Mouse (Mus musculus) layer of hippocampus, postnatal 25 days (tissue): ENCODE measurements around the gene Zfp966. TPM values are rescaled to one million over a fixed set of nuclear protein-coding genes. Genes with fewer than 3 reads are reported as not detected.
"Not testable (repeated sequence)": the region's sequence is repeated elsewhere in the genome, so short reads cannot be mapped to it uniquely, and the experiment has no call there.

Experiments
- DNase-seq, 2 experiments: peaks; one replicate each; pipeline ENCODE4 v3.0.0; 2022; ENCODE audit warnings: mixed read lengths in 2 of 2, low spot score in 1 of 2; ENCODE audit errors: extremely low spot score in 1 of 2
- total RNA-seq, 2 experiments: library from RNA; stranded (reverse); gene quantifications; 2 replicates each; pipeline ENCODE4 v1.2.3; 2021

Zfp966 gene
- 1 to 10 TPM; 5.8 to 7.4 TPM for total RNA-seq

GRCm38 (mm10) chr2:175931000-175931399 is at the start of gene Zfp966:
Zfp966 (minus strand) TSS chr2:175931100.
- not testable (repeated sequence) for DNase-seq

DNA sequence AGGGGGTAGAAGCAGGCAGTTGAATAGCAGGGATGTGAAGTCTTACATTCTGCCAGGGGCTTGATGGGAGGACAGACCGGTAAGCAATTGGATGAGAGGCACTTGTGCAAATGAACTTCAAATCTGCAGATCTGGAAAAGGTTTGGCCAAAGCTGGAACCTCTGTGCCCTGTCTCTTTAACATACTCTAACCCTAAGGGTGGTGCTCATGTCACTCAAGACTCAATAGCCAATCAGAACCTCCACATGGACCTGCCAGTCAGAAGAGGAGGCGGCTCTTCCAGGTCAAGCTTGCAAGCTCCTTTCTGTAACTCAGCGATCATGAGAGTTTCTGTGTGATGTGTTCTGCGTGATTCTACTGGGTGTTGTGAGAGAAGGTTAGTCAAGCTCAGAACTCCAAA is 34.1 kb upstream of the Zfp966 start, which contains the start of gene Gm2026:
TSS of gene Gm2026 (plus strand) at position 301 of the 400 bp plus-strand sequence.
- DNase-seq = not testable (repeated sequence)

GRCm38 (mm10) chr2:175869024-175869423 is 61.9 kb downstream of the Zfp966 start, which contains the start of gene Gm6710:
Gm6710 (plus strand) TSS chr2:175869219.
- not testable (repeated sequence) for DNase-seq

Other genes with a start within 250 kb of the Zfp966 start
- gene Zfp969, start 227.5 kb downstream of the Zfp966 start, total RNA-seq = 1 to 10 TPM in 1 of 2 experiments, not detected in 1; 9.1 TPM
- not detected for gene Gm2007, start 189.6 kb downstream of the Zfp966 start, total RNA-seq
- gene Gm14288, start 130.0 kb downstream of the Zfp966 start, total RNA-seq = 10 to 100 TPM in 1 of 2 experiments, 1 to 10 TPM in 1; 9.4 to 12.4 TPM
- 10 to 100 TPM; 49.0 to 50.5 TPM for gene Gm6710, start 61.9 kb downstream of the Zfp966 start, total RNA-seq
- 10 to 100 TPM; 49.0 to 56.7 TPM for gene Gm2026, start 34.2 kb upstream of the Zfp966 start, total RNA-seq
- gene Gm2004, start 218.7 kb upstream of the Zfp966 start, total RNA-seq = 1 to 10 TPM; 5.6 to 7.0 TPM